Mouse (Mus musculus) cortical plate, adult 2 months (tissue): ENCODE measurements at regions not wholly inside any gene's neighbourhood (a gene's known extent, or its start where the extent isn't known, plus 50 kb on each side); places are given as distances from the start of the nearest gene placed in this dataset.
A peak's percentile ranks its signal among the peaks of the same experiment; 100 is the strongest.

ENCODE experiments used
- H3K27ac ChIP-seq: fragments of 200-500 bp; 2 replicates; pipeline ENCODE4 v1.5.1; 2012; ENCODE audit warnings: low read length, control low read depth, inconsistent platforms; ENCODE audit not compliant: insufficient read depth
- H3K4me1 ChIP-seq: fragments of 200-500 bp; 2 replicates; pipeline ENCODE4 v1.6.1; 2011; ENCODE audit warnings: low read length; ENCODE audit not compliant: control insufficient read depth, insufficient read depth
- H3K4me3 ChIP-seq: fragments of 200-500 bp; 2 replicates; pipeline ENCODE4 v1.5.1; 2011; ENCODE audit warnings: mild to moderate bottlenecking, low read length, control low read depth; ENCODE audit not compliant: insufficient read depth
- CTCF ChIP-seq: fragments of 200-500 bp; IDR thresholded peaks from 2 replicates; pipeline ENCODE4 v1.5.1; 2011; ENCODE audit warnings: mild to moderate bottlenecking, control low read depth, low read length; ENCODE audit not compliant: insufficient read depth; ENCODE audit errors: extremely low read depth
- POLR2A ChIP-seq: fragments of 200-500 bp; IDR thresholded peaks from 2 replicates; pipeline ENCODE4 v1.6.1; 2011; ENCODE audit warnings: mild to moderate bottlenecking, low read length, control low read depth; ENCODE audit not compliant: insufficient read depth; ENCODE audit errors: extremely low read depth

GRCm38 (mm10) chr16:50690818-50691217 is 99.9 kb upstream of the Ccdc54 start:
- Histone ChIP-seq H3K4me3 (no peak overlapping the region), H3K4me1 (no peaks in the 10 kb centered on the region; the same call in 1 of the 2 replicates), H3K27ac (no peak overlapping the region)
- TF ChIP-seq CTCF (no peak), POLR2A (no peak)

GRCm38 (mm10) chr16:50689525-50689924 is 98.6 kb upstream of the Ccdc54 start:
- TF ChIP-seq CTCF (no peak), POLR2A (no peak)
- no peak overlapping the region for H3K27ac ChIP-seq
- peak overlapping the region; percentile 57 for H3K4me3 ChIP-seq
- no peaks in the 10 kb centered on the region; the same call in 1 of the 2 replicates for H3K4me1 ChIP-seq

GRCm38 (mm10) chr16:50688818-50689506 is 98.0 kb upstream of the Ccdc54 start:
- H3K27ac ChIP-seq: no peak overlapping the region
- no peak for TF ChIP-seq POLR2A
- TF ChIP-seq CTCF: no peak
- no peaks in the 10 kb centered on the region; the same call in 1 of the 2 replicates for H3K4me1 ChIP-seq
- peak overlapping the region; percentile 57 for H3K4me3 ChIP-seq

- Histone ChIP-seq H3K27ac (no peak overlapping the region), H3K4me1 (no peaks in the 10 kb centered on the region), H3K4me3 (no peak overlapping the region)
- TF ChIP-seq CTCF (no peak), POLR2A (no peak)
Observed at GRCm38 (mm10) chr16:50679698-50680097, 88.7 kb upstream of the Ccdc54 start.

- Histone ChIP-seq H3K27ac (peak overlapping the region; percentile 65; the same call in 1 of the 2 replicates), H3K4me1 (no peaks in the 10 kb centered on the region), H3K4me3 (no peak overlapping the region)
- no peak for TF ChIP-seq CTCF
- TF ChIP-seq POLR2A: no peak
Observed at GRCm38 (mm10) chr16:50673339-50673738, 82.4 kb upstream of the Ccdc54 start.

GRCm38 (mm10) chr16:50672713-50673112 is 81.8 kb upstream of the Ccdc54 start:
- H3K27ac ChIP-seq: no peak overlapping the region
- H3K4me1 ChIP-seq: no peaks in the 10 kb centered on the region
- H3K4me3 ChIP-seq: no peak overlapping the region
- TF ChIP-seq POLR2A: no peak
- no peak for TF ChIP-seq CTCF

GRCm38 (mm10) chr16:50671170-50671569 is 80.2 kb upstream of the Ccdc54 start:
- H3K4me1 ChIP-seq: no peaks in the 10 kb centered on the region
- no peak overlapping the region for H3K27ac ChIP-seq
- no peak overlapping the region for H3K4me3 ChIP-seq
- no peak for TF ChIP-seq CTCF
- TF ChIP-seq POLR2A: no peak

GRCm38 (mm10) chr16:50664240-50664639 is 73.3 kb upstream of the Ccdc54 start:
- no peak overlapping the region for H3K4me3 ChIP-seq
- TF ChIP-seq POLR2A: no peak
- no peak for TF ChIP-seq CTCF
- no peak overlapping the region for H3K27ac ChIP-seq
- no peaks in the 10 kb centered on the region for H3K4me1 ChIP-seq
